Mouse (Mus musculus) 416B (cell line): ENCODE measurements around the gene Htr1d.

ENCODE experiments used
- DNase-seq: peaks from one replicate; pipeline ENCODE4 v3.0.0; 2011; ENCODE audit warnings: low read depth

Htr1d gene

DNA sequence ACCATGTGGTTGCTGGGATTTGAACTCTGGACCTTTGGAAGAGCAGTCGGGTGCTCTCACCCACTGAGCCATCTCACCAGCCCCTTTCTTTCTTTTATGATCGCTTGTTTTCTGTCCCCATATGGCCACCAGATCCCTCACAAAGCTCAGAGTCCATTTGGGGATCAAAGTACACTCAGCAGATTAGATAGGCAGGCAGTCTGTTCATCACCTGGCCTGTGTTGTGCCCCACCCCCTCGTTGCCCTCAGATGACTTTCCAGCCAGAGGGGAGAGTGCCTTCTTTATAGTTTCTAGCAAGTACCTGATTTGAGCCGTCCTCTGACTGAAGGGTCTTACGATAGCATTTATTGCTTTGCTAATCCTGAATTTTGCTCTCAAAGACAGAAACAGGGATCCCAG lies 29.5 kb downstream of the Htr1d start:
- no peak for DNase-seq

DNA sequence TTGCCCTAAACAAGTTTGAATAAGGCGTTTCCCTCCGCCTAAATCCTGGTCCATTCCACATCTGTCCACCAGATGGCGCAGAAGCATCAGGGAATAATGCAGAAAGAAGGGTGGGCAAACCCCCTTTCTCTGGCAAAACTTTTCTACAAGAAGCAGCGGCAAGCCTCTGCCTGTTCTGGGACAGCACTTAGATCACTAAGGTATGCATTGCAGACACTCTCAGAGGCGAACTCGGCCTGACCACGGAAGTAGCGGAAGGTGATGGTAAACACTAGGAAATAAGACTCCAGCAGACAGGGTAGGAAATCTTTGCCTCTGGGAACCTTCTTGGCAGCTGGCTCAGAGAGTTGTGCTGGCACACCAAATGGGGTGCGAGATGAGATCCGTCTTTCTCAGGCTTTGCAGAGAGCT lies 31.5 kb downstream of the Htr1d start:
- DNase-seq = peak; percentile 71

DNA sequence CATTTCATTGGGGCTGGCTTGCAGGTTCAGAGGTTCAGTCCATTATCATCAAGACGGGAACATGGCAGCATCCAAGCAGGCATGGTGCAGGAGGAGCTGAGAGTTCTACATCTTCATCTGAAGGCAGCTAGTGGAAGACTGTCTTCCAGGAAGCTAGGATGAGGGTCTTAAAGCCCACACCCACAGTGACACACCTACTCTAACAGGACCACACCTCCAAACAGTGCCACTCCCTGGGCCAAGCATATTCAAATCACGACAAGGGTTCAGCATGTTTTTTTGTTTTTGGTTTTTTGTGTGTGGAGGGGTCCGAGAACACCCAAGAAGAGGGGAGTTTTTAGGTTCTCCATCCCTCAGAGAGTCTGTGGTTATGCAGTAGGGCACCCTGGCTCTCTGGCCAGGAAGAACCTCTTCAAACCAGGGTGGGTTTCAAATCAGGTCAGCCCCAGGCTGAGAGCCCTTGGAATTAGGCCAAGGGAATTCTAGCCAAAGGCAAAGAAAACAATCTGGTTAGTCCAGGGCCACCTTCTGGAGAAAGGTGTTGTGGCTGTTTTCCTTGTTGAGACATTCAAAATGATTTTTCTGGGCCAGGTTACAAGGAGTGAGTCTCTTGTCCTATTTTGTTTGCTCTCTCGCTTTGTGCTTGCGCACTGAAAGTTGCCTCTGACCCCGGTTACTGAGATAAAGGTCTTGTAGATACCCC lies 33.3 kb downstream of the Htr1d start:
- no peak for DNase-seq

DNA sequence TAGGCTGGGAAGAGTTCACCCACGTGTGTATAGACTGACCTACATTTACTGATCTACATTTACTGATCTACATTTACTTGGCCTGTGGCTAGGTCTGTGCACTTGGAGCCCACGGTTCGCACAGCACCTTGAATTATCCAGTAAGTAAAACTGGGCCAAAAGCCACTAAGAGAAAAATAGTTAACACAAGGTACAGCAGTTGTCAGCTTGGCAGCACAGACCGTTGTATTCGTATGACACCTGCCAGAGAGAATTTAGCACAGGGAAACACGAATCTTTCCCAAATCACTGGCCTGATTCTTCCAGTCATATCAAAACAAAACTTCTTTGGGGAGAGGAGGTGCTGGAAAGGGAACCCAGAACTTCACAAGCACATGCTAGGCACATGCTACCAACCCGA lies 35.0 kb downstream of the Htr1d start:
- DNase-seq = no peak

DNA sequence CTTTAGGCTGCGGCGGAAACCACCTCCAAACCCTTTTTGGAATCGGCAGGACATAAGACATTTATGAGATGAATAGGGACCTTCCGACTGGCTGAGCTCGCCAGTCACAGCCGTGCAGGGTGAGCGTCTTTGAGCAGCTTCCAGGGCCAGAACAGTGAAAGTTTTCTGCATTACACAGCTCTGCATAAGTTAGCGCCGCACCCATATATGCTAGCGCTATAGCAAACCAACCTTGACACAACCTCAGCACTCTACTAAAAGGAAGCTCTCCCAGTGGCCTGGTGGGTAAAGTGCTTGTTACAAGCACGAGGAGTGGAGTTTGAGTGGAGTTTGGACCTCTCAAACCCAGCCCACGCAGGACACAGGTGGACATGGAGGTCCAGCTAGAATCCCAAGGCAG lies 35.9 kb downstream of the Htr1d start:
- DNase-seq = no peak

DNA sequence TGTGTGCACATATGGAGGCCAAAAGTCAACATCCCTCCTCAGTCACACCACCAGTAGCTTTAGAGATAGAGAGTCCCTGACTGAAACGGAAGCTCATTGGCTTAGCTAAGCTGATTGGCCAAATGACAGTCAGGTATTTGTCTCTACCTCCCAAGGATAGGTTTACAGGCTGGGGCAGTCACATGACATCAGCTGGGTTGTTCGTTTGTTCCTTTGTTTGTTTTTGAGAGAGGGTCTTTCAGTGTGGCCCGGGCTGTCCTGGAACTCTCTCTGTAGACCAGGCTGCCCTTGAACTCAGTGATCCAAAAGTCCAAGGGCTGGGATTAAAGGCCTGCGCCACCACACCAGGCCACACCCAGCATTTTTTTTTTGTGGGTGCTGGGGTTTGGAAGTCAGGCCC lies 37.9 kb downstream of the Htr1d start:
- no peak for DNase-seq

DNA sequence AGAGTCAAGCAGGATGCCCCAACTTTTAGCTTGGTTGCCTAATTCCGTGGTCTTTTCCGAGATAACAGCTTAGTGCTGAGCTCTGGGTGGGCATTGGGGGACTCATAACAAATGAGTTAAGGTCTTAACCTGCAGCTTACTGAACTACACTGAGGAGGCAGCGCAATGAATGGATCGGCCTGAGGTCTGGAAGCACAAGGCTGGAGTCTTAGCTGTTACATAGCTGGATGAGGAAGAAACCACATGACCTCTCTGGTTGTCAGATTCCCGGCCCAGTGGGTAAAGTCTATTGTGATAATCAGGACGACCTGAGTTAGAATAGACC lies 38.4 kb downstream of the Htr1d start:
- DNase-seq = no peak

DNA sequence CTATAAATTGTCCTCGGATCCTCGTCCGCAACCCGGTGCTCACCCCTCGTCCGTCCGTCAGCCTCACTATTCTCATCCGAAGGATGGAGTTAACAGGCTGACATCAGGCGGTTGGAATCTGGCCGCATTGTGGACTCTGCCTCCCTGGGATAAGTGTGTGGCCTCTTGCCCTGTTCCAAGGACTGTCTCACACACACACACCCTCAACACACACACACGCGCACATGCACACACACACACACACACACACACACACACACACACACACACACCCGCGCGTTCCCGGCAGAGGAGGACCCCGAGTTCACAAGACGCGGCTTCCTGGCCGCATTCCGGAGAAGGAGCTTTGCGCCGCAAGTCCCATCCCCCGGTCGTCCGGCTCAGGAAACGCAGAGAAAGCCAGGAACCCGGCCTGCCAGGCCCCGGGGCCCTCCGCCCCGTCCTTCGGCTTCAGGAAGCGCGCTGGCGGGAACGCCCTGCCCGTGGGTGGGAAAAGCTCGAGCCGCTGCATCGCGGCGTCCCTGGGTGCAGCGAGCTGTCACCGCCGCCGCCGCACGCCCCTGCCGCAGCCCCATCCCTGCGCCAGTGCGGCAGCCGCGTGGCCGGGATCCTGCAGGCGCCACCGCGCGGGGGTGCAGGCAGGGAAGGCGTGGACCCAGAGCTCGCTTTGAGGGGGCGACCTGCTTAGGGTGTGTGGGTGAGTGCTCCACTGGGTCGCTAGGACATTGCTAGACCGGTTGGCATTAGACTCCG lies 38.9 kb downstream of the Htr1d start, which contains the start of gene 6030445D17Rik:
Gene 6030445D17Rik, plus strand, starts transcription at position 165 of the 753 bp plus-strand sequence.
- peak; percentile 48 for DNase-seq

DNA sequence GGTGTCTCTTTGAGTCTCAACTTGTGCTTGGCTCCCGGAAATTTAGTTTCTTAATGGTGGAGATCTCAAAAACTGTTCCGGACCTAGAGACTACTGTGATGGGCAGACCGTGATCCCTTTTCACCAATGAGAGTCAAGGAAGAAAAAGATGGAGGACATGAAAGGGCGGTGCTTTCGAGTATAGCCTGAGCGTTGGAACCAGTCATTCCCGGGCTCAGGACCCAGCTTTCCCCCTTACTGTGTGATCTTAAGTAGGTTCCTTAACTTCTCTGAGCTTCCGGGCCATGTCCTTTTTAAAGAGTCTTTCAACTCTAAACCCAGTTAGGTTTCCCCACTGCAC lies 39.5 kb downstream of the Htr1d start:
- DNase-seq = peak; percentile 67

DNA sequence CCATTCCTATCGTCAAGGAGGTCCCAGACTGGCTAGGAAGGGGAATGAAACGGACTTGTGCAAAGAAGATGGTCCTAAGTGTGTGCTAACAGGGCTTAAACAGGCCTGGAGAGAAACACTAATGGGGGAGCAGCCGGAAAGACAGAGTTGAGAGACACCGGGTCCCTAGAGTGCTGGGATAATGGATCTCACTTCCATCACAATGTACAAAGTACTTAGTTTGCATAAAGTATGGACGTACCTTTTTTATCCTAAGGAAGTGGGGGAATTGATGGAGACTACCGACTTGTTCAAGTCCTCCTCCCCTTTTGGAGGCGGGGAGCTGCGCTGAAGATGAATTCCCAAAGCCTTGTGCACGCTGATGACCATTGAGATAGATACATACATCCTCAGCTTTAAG lies 40.1 kb downstream of the Htr1d start:
- DNase-seq = no peak

DNA sequence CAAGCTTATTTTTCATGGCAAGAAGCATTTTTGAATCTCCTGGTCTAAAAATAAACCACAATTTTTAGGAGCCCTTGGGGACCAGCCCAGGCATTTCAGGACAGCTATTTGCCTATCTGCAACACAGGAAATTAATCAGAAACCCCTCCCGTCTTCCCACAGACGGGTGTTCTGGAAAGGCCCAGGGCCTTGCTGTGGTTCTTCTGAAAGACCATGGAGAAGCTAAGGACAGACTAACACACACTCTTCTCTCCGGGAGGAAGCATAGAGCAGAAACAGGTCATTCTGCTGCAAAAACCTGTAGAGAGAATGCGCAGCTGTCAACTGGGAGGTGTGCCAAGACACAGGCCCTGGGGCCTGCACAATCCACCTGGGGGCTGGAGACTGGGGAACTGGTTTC lies 42.9 kb downstream of the Htr1d start:
- no peak for DNase-seq

DNA sequence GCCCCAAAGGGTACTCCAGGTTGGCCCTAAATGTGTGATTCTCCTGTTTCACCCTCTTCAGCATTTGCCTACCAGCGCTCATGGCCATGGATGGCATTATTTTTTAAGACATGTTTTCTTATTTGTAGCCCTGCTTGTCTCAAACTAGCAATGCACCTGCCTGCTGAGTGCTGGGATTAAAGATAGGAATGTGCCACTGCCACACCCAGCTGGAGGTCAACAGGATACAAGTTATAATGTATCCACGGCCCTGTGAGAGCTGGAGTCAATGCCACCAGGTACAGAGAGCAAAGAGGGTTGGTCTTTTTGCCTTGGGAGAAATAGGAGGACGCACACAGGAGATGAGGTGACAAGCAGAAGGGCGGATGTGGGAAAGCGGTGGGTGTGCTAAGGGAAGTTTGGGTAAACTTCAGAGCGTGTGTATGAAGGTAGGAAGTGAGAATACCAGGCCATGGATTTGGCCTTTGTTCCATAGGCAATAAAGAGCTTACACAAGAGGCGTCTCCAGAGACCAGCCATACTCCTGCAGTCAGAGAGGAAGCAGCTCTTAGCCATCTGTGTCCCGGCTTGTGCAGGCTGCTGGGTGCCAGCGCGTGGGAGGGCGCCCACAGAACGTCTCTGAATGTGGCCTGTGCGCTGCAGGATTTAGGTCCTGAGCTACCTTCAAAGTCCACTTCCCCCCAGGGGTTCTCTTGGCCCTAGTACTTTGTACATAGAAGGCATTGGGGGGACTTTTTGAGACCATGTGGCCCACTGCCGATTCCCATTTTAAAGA lies 45.4 kb downstream of the Htr1d start:
- DNase-seq = no peak

DNA sequence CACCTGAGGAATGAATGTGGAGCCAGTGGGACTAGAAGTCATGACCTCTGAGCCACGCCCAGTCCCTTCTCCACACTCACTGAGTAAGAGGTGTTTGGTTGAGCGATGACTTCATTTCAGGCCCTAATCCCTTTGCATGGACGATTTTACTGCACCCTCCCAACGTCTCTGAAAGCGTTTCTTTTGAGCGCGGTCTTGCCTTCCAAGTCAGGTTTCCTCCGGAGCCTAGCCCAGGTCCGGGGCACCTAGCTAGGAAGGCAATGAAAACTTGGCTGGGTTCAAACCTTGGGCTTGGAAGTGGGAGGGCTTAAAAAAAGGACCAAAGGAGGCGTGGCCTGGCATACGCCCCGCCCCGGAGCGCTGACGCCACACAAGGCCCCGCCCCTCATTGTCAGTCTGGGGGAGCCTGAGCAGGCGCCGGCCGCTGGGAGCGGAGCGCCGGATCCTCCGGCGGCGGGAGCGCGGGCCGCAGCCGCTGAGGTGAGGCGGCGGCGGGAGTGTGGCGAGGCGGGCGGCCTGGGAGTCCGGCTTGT lies 46.1 kb downstream of the Htr1d start, which contains the start of gene Luzp1:
Gene Luzp1, plus strand, starts transcription at position 391 of the 533 bp plus-strand sequence.
- peak; percentile 81 for DNase-seq

DNA sequence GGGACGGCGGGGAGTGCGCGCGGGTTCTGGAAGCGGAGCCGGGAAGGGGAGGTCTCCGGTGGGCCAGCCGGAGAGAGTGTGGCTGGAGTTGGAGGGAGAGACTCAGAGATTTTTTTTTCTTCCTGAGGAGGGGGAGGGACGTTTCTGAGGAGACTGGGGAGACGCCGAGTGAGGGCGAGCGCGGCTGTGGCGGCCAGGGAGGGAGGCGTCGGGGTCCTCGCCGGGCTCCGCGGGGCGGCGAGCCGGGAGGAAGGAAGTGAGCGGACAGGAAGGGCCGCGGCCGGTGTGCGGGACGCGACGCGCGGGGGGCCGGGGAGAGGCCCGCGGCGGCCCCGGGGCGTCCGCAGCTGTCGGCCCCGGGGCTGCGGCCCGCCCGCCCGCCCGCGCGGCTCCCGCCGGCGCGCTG lies 46.6 kb downstream of the Htr1d start:
- DNase-seq = peak; percentile 61

DNA sequence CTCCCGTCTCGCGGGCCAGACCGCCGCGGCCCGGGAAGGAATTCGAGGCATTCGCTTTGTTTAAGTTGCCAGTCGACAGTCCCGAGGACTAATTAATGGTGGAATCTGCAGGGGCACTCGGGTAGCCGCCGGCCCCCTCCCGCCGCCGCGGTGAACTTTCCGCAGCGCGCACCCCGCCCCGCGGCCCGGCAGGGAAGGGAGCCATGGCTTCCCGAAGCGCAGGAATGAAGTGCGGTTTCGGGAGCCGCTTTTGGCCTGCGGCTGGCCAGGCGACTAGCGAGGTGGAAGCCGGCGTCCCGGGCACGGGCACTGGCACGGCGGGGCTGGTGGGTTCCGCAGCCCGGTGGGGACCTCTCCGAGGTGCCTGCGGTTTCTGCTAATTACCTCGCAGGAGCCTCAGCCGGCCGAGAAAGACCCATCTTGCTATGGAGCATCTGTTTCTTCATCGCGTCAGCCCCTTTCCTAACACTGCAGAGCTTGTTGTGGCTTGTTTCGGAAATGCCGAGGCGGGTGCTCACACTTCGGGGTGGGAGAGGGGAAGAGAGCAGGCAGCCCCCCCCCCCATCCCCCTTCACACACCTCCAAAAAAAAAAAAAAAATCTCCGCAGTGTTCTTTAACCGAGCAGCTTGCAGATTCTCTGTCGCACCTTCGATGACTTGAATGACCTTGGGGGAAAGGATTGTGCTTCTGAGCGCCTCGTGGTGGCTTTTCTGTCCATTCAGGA lies 47.2 kb downstream of the Htr1d start:
- peak; percentile 36 for DNase-seq

DNA sequence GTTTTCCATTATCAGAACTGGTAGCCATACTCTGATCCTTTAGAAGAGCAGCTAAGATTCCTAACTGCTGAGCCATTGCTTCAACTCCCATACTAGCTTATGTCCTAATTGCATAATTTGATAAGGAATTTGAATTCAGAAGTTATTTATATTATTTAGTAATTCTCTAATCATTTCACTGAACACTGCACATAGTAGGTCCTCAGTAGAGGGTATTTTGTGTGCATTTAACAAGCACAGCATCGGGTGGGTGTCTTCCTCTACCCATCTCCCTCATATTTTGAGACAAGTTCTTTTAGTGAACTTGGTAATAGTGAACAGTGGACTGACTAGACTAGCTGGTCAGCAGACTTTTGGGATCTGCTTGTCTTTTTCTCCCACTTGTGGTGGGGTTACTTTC lies 53.4 kb downstream of the Htr1d start:
- DNase-seq = no peak

DNA sequence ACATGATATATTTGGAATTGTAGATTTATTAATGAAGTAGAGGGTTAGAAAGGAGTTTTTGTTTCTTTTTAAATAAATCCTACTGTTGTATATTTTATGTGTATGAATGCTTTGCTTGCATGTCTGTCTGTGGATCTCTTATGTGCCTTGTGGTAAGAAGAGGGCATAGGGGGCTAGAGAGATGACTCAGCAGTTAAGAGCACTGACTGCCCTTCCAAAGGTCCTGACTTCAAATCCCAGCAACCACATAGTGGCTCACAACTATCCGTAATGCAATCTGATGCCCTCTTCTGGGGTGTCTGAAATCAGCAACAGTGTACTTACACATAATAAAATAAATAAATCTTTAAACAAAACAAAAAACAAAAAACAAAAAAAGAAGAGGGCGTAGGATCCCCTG lies 63.2 kb downstream of the Htr1d start:
- peak; percentile 34 for DNase-seq
